Mouse (Mus musculus) liver, adult (tissue): ENCODE results near the gene Vwf.

ENCODE experiments used
- GATA4 ChIP-seq: IDR thresholded peaks from 2 replicates; pipeline ENCODE4 v1.6.1; 2014; ENCODE audit warnings: mild to moderate bottlenecking, low read length; ENCODE audit not compliant: insufficient replicate concordance

Gene Vwf

GRCm38 (mm10) chr6:125687986-125688385 is 141.4 kb downstream of the Vwf start:
- no peak for TF ChIP-seq GATA4

- no peak for TF ChIP-seq GATA4
Measured at GRCm38 (mm10) chr6:125690057-125690703, 143.6 kb downstream of the Vwf start, which contains the start of gene Ano2. TSS of gene Ano2 (plus strand) at chr6:125690419.

- TF ChIP-seq GATA4, result no peak
Measured at GRCm38 (mm10) chr6:125701146-125701545, 154.6 kb downstream of the Vwf start.

- no peak for TF ChIP-seq GATA4
Measured at GRCm38 (mm10) chr6:125711261-125711660, 164.7 kb downstream of the Vwf start.

- TF ChIP-seq GATA4, result no peak
Measured at GRCm38 (mm10) chr6:125726408-125726807, 179.8 kb downstream of the Vwf start.

- no peak for TF ChIP-seq GATA4
Measured at GRCm38 (mm10) chr6:125727484-125727911, 180.9 kb downstream of the Vwf start.

GRCm38 (mm10) chr6:125729471-125729870 is 182.9 kb downstream of the Vwf start:
- no peak for TF ChIP-seq GATA4

- no peak for TF ChIP-seq GATA4
Measured at GRCm38 (mm10) chr6:125729986-125730535, 183.5 kb downstream of the Vwf start.
